Comparison of ENCODE assay signal across 7 mouse cellular contexts in genomic region chr2:26525355-26526018, GRCm38 (mm10). TPM values are rescaled to one million over a fixed set of nuclear protein-coding genes. Genes with fewer than 3 reads are reported as not detected.
DNase-seq lines count a peak whose midpoint lies in the region; ATAC-seq and TF ChIP-seq lines count a peak whose summit lies in the region.

No protein-coding gene starts in this region.

- H3K9ac ChIP-seq in kidney, embryonic 15.5 days = no peak overlapping the region; the same call in 1 of the 2 replicates
- H3K9ac ChIP-seq in lung, postnatal 0 days (replicated peaks; ENCODE audit: low read depth) = no peak overlapping the region

- no peak overlapping the region for H3K4me3 ChIP-seq in kidney, embryonic 15.5 days (replicated peaks)
- H3K4me3 ChIP-seq in lung, postnatal 0 days (ENCODE audit: low read depth, low read length) = no peak overlapping the region

- H3K9me3 ChIP-seq in kidney, embryonic 15.5 days (replicated peaks) = no peaks in the 10 kb centered on the region
- H3K9me3 ChIP-seq in lung, postnatal 0 days (ENCODE audit: low read length) = no peaks in the 10 kb centered on the region

- WGBS in kidney, embryonic 15.5 days = 5% methylated on average over 9 of the region's 9 CpGs
- WGBS in lung, postnatal 0 days = 22% methylated on average over 9 of the region's 9 CpGs

- DNase-seq in ES-CJ7 (ENCODE audit: low read depth, low spot score) = peak; percentile 12
- DNase-seq in heart, adult 9 months (ENCODE audit: low spot score in 2 of 2) = peak; percentile 88 to 94
- peak; percentile 89 for DNase-seq in lung, postnatal 0 days (ENCODE audit: low spot score)
- DNase-seq in layer of hippocampus, postnatal 10 days (ENCODE audit: low spot score in 2 of 2) = no peak

- H3K27ac ChIP-seq in kidney, embryonic 15.5 days = peak overlapping the region; percentile 91
- peak overlapping the region; percentile 72; the same call in 1 of the 2 replicates for H3K27ac ChIP-seq in lung, postnatal 0 days (ENCODE audit: low read length)

- H3K4me2 ChIP-seq in kidney, embryonic 15.5 days = peak overlapping the region; percentile 30
- no peak overlapping the region for H3K4me2 ChIP-seq in lung, postnatal 0 days (replicated peaks; ENCODE audit: low read depth, low read length)

- H3K36me3 ChIP-seq in kidney, embryonic 15.5 days = no peaks in the 10 kb centered on the region
- no peaks in the 10 kb centered on the region for H3K36me3 ChIP-seq in lung, postnatal 0 days (ENCODE audit: insufficient read depth, low read length)

- peaks cover 43% of the 10 kb centered on the region for H3K4me1 ChIP-seq in kidney, embryonic 15.5 days
- peaks cover 9% of the 10 kb centered on the region; the same call in 1 of the 2 replicates for H3K4me1 ChIP-seq in lung, postnatal 0 days (ENCODE audit: insufficient read depth, low read depth, low read length)

- peak; percentile 54; the same call in 1 of the 2 replicates for TF ChIP-seq EP300 in lung, postnatal 0 days (IDR thresholded peaks at IDR 0.05)

- ATAC-seq in common myeloid progenitor, adult 5-6 weeks (replicated peaks; ENCODE audit: low read depth, poor library complexity, severe bottlenecking) = peak; percentile 51; the same call in 1 of the 2 replicates
- peak; percentile 94 for ATAC-seq in kidney, embryonic 15.5 days (replicated peaks; ENCODE audit: low FRiP score)
- peak; percentile 95 for ATAC-seq in lung, postnatal 0 days
- ATAC-seq in inflammation-experienced regulatory T-cells, adult 6 months = no peak

- no peak for TF ChIP-seq CTCF in lung, postnatal 0 days (IDR thresholded peaks at IDR 0.05)

- no peaks in the 10 kb centered on the region for H3K27me3 ChIP-seq in kidney, embryonic 15.5 days
- H3K27me3 ChIP-seq in lung, postnatal 0 days (replicated peaks; ENCODE audit: insufficient read depth, low read length) = no peaks in the 10 kb centered on the region

RNA-seq across cellular contexts. Expression of gene Notch1, which starts 9.0 kb away (rescaled TPM):
- 6.5 and 13.7 TPM in 2 replicates for total RNA-seq in common myeloid progenitor, adult 5-6 weeks (2017)
- 22.0 and 24.6 TPM in 2 replicates for polyA plus RNA-seq in kidney, embryonic 15.5 days (2015; fragmentation: Nextera tagmentation; extraction: Ambion mirVana)
- 11.8 and 14.7 TPM in 2 replicates for polyA plus RNA-seq in lung, postnatal 0 days (2015; fragmentation: Nextera tagmentation; extraction: Ambion mirVana)
- 10 to 100 TPM; 24.9 to 41.2 (median 27.0) TPM for polyA plus RNA-seq in inflammation-experienced regulatory T-cells, adult 6 months (2017; shearing (Covaris generic))
- 10 to 100 TPM; 43.9 to 46.7 TPM for total RNA-seq in layer of hippocampus, postnatal 10 days (2021)

RNA-seq across cellular contexts. Expression of gene Egfl7, which starts 54.3 kb away (rescaled TPM):
- 54.9 and 57.0 TPM in 2 replicates for total RNA-seq in common myeloid progenitor, adult 5-6 weeks (2017)
- polyA plus RNA-seq in kidney, embryonic 15.5 days (2015; fragmentation: Nextera tagmentation; extraction: Ambion mirVana) = 218 and 219 TPM in 2 replicates
- polyA plus RNA-seq in lung, postnatal 0 days (2015; fragmentation: Nextera tagmentation; extraction: Ambion mirVana) = 412 and 467 TPM in 2 replicates
- 1 to 10 TPM in 2 of 3 experiments, not detected in 1; 1.7 to 2.3 TPM for polyA plus RNA-seq in inflammation-experienced regulatory T-cells, adult 6 months (2017; shearing (Covaris generic))
- total RNA-seq in layer of hippocampus, postnatal 10 days (2021) = 100 to 1,000 TPM in 1 of 2 experiments, 10 to 100 TPM in 1; 82.2 to 102 TPM

Comparison
In these comparisons a context has a peak if more than half of its experiments do, and no peak if none do; other contexts are left out.
1. DNase-seq: peak in ES-CJ7 (single experiment), heart, adult 9 months (2 of 2) and lung, postnatal 0 days (single experiment); none in layer of hippocampus, postnatal 10 days (0 of 2).
2. RNA of gene Egfl7, which starts 54.3 kb away (polyA plus RNA-seq): 412 to 467 TPM in lung, postnatal 0 days and 218 to 219 TPM in kidney, embryonic 15.5 days; 1.7 to 2.3 TPM in inflammation-experienced regulatory T-cells, adult 6 months; every median in the first group is over 10 times any median in the second.